ENCODE assay signal across 40 mouse cellular contexts in genomic region chr15:91170602-91171328, GRCm38 (mm10). TPM values are rescaled to one million over a fixed set of nuclear protein-coding genes. Genes with fewer than 3 reads are reported as not detected.
DNase-seq lines count a peak whose midpoint lies in the region; ATAC-seq and TF ChIP-seq lines count a peak whose summit lies in the region.
"Had no signal": no experiment of that assay in that cellular context is flagged by ENCODE, and none has a peak within 500 bp of the region (broad histone marks: within the 10 kb centered on the region; RNA-seq: fewer than 3 reads in every experiment).

No protein-coding gene starts in this region.

- H3K27ac ChIP-seq in hindbrain, postnatal 0 days, result peak overlapping the region; percentile 42; the same call in 1 of the 2 replicates
- H3K27ac ChIP-seq in hindbrain, embryonic 13.5 days, result no peak overlapping the region
- H3K27ac ChIP-seq in brown adipose tissue, adult 24 weeks (replicated peaks; ENCODE audit: low read depth, low read length), result peak overlapping the region; percentile 95
- no peak overlapping the region for H3K27ac ChIP-seq in forebrain, embryonic 11.5 days (ENCODE audit: low read depth, low read length)
- H3K27ac ChIP-seq in forebrain, embryonic 16.5 days (ENCODE audit: low read length), result peak overlapping the region; percentile 9; the same call in 1 of the 2 replicates
- H3K27ac ChIP-seq: embryonic facial prominence, embryonic 13.5 days; intestine, embryonic 15.5 days; kidney, postnatal 0 days; liver, embryonic 15.5 days; lung, embryonic 15.5 days; midbrain, embryonic 12.5 days had no signal

- no peaks in the 10 kb centered on the region for H3K27me3 ChIP-seq in hindbrain, postnatal 0 days (ENCODE audit: insufficient read depth, low read length)
- H3K27me3 ChIP-seq in hindbrain, embryonic 13.5 days, result no peaks in the 10 kb centered on the region
- H3K27me3 ChIP-seq in forebrain, embryonic 11.5 days (ENCODE audit: control insufficient read depth, insufficient read depth, low read length), result no peaks in the 10 kb centered on the region
- no peaks in the 10 kb centered on the region for H3K27me3 ChIP-seq in forebrain, embryonic 16.5 days (replicated peaks; ENCODE audit: control insufficient read depth, insufficient read depth, low read length)
- H3K27me3 ChIP-seq: embryonic facial prominence, embryonic 13.5 days; intestine, embryonic 15.5 days; limb, embryonic 12.5 days; liver, embryonic 15.5 days; lung, embryonic 15.5 days; midbrain, embryonic 12.5 days had no signal

- no peak for TF ChIP-seq CTCF in hindbrain, postnatal 0 days (IDR thresholded peaks at IDR 0.05; ENCODE audit: low read depth)

- no peaks in the 10 kb centered on the region for H3K9me3 ChIP-seq in hindbrain, postnatal 0 days (ENCODE audit: low read length)
- H3K9me3 ChIP-seq in hindbrain, embryonic 13.5 days, result no peaks in the 10 kb centered on the region
- H3K9me3 ChIP-seq in forebrain, embryonic 11.5 days (ENCODE audit: control insufficient read depth, low read length), result no peaks in the 10 kb centered on the region
- H3K9me3 ChIP-seq in forebrain, embryonic 16.5 days (ENCODE audit: control insufficient read depth, low read length), result no peaks in the 10 kb centered on the region
- H3K9me3 ChIP-seq: embryonic facial prominence, embryonic 13.5 days; intestine, embryonic 15.5 days; limb, embryonic 12.5 days; liver, embryonic 15.5 days; lung, embryonic 15.5 days; midbrain, embryonic 12.5 days had no signal

- no peaks in the 10 kb centered on the region for H3K36me3 ChIP-seq in hindbrain, postnatal 0 days (ENCODE audit: insufficient read depth, low read length)
- H3K36me3 ChIP-seq in hindbrain, embryonic 13.5 days, result no peaks in the 10 kb centered on the region
- H3K36me3 ChIP-seq in forebrain, embryonic 11.5 days (ENCODE audit: control insufficient read depth, insufficient read depth, low read length), result no peaks in the 10 kb centered on the region; the same call in 1 of the 2 replicates
- H3K36me3 ChIP-seq in forebrain, embryonic 16.5 days (ENCODE audit: control insufficient read depth, insufficient read depth), result no peaks in the 10 kb centered on the region
- H3K36me3 ChIP-seq: embryonic facial prominence, embryonic 13.5 days; intestine, embryonic 15.5 days; limb, embryonic 12.5 days; liver, embryonic 15.5 days; lung, embryonic 15.5 days had no signal

- no peak overlapping the region for H3K4me2 ChIP-seq in hindbrain, postnatal 0 days (ENCODE audit: low read depth, low read length)
- no peak overlapping the region for H3K4me2 ChIP-seq in hindbrain, embryonic 13.5 days
- H3K4me2 ChIP-seq in forebrain, embryonic 11.5 days (ENCODE audit: low read depth, low read length, severe bottlenecking), result no peak overlapping the region
- no peak overlapping the region for H3K4me2 ChIP-seq in forebrain, embryonic 16.5 days (ENCODE audit: low read length)
- H3K4me2 ChIP-seq: embryonic facial prominence, embryonic 13.5 days; heart, embryonic 11.5 days; intestine, embryonic 15.5 days; limb, embryonic 12.5 days; liver, embryonic 15.5 days; lung, embryonic 15.5 days; midbrain, embryonic 12.5 days had no signal

- WGBS in hindbrain, postnatal 0 days, result 54% methylated on average over 9 of the region's 9 CpGs
- 67% methylated on average over 9 of the region's 9 CpGs for WGBS in hindbrain, embryonic 13.5 days
- WGBS in forebrain, embryonic 11.5 days, result 72% methylated on average over 9 of the region's 9 CpGs
- WGBS in forebrain, embryonic 16.5 days, result 34% methylated on average over 9 of the region's 9 CpGs

- no peak overlapping the region for H3K9ac ChIP-seq in hindbrain, postnatal 0 days (replicated peaks; ENCODE audit: low read length)
- H3K9ac ChIP-seq in hindbrain, embryonic 13.5 days, result no peak overlapping the region
- no peak overlapping the region for H3K9ac ChIP-seq in forebrain, embryonic 11.5 days (ENCODE audit: low read length)
- H3K9ac ChIP-seq in forebrain, embryonic 16.5 days (replicated peaks; ENCODE audit: low read depth, low read length), result no peak overlapping the region
- H3K9ac ChIP-seq: embryonic facial prominence, embryonic 13.5 days; intestine, embryonic 15.5 days; limb, embryonic 12.5 days; liver, embryonic 15.5 days; lung, embryonic 15.5 days; midbrain, embryonic 12.5 days had no signal

- DNase-seq in hindbrain, postnatal 0 days (ENCODE audit: low spot score), result peak; percentile 47
- no peak for DNase-seq in forebrain, embryonic 11.5 days (ENCODE audit: low spot score)
- no peak for DNase-seq in frontal cortex, postnatal 25 days (ENCODE audit: low spot score in 2 of 2)
- DNase-seq in frontal cortex, postnatal 14 days (ENCODE audit: low spot score in 2 of 2), result no peak
- DNase-seq in adrenal gland, postnatal 36 days, result no peak
- DNase-seq: adrenal gland, postnatal 25 days; B cell, adult 2 months; cerebellum, adult 11 months; cerebellum, adult 9-10 months; cerebellum, postnatal 36 days; embryo, embryonic 11 days; gastrocnemius, adult 2 months; gastrocnemius, postnatal 36 days; heart, adult 18-20 months; kidney, adult 8-10 months; right cerebral cortex, postnatal 25 days; spleen, adult 18-20 months; thymus, postnatal 14 days had no signal

- no peaks in the 10 kb centered on the region for H3K4me1 ChIP-seq in hindbrain, postnatal 0 days (ENCODE audit: insufficient read depth, low read length)
- H3K4me1 ChIP-seq in hindbrain, embryonic 13.5 days (replicated peaks), result peaks cover 3% of the 10 kb centered on the region; the same call in 1 of the 2 replicates
- H3K4me1 ChIP-seq in brown adipose tissue, adult 24 weeks (ENCODE audit: control insufficient read depth, insufficient read depth, insufficient read length, low read length), result peaks cover 11% of the 10 kb centered on the region
- H3K4me1 ChIP-seq in forebrain, embryonic 11.5 days (replicated peaks; ENCODE audit: control insufficient read depth, insufficient read depth, low read length), result no peaks in the 10 kb centered on the region
- H3K4me1 ChIP-seq in forebrain, embryonic 16.5 days (replicated peaks; ENCODE audit: control insufficient read depth, insufficient read depth, low read length), result peaks cover 18% of the 10 kb centered on the region
- H3K4me1 ChIP-seq: intestine, embryonic 15.5 days; lung, embryonic 15.5 days had no signal

- ATAC-seq in hindbrain, postnatal 0 days, result no peak
- no peak for ATAC-seq in hindbrain, embryonic 13.5 days (ENCODE audit: low FRiP score)
- peak; percentile 69 for ATAC-seq in forebrain, embryonic 11.5 days (replicated peaks; ENCODE audit: low FRiP score)
- peak; percentile 92 for ATAC-seq in forebrain, embryonic 16.5 days
- ATAC-seq: intestine, embryonic 15.5 days had no signal

- no peak overlapping the region for H3K4me3 ChIP-seq in hindbrain, postnatal 0 days (ENCODE audit: low read length)
- H3K4me3 ChIP-seq in hindbrain, embryonic 13.5 days, result no peak overlapping the region
- no peak overlapping the region for H3K4me3 ChIP-seq in brown adipose tissue, adult 24 weeks (ENCODE audit: insufficient read depth, low read depth, low read length)
- no peak overlapping the region for H3K4me3 ChIP-seq in forebrain, embryonic 11.5 days (ENCODE audit: low read depth, low read length)
- H3K4me3 ChIP-seq in forebrain, embryonic 16.5 days (replicated peaks; ENCODE audit: low read length), result no peak overlapping the region
- H3K4me3 ChIP-seq: embryonic facial prominence, embryonic 13.5 days; erythroblast, embryonic 14.5 days; gastrocnemius, adult 2 months; intestine, embryonic 15.5 days; limb, embryonic 12.5 days; liver, embryonic 15.5 days; lung, embryonic 15.5 days; midbrain, embryonic 12.5 days had no signal

RNA-seq across cellular contexts. Expression of gene Abcd2, which starts 20.8 kb away (rescaled TPM):
- total RNA-seq in hindbrain, postnatal 0 days (2014; rRNA removed), result 11.5 and 12.4 TPM in 2 replicates
- polyA plus RNA-seq in hindbrain, postnatal 0 days (2015; fragmentation: Nextera tagmentation; extraction: Ambion mirVana), result 11.2 and 12.7 TPM in 2 replicates
- 10.3 and 10.6 TPM in 2 replicates for polyA plus RNA-seq in hindbrain, embryonic 13.5 days (2015; fragmentation: Nextera tagmentation; extraction: Ambion mirVana)
- 77.8 and 88.6 TPM in 2 replicates for polyA plus RNA-seq in brown adipose tissue, adult 24 weeks (2012; ENCODE audit: insufficient read depth, insufficient read length, missing spikeins)
- 22.4 and 25.3 TPM in 2 replicates for polyA plus RNA-seq in forebrain, embryonic 11.5 days (2014; fragmentation: Nextera tagmentation; extraction: Ambion mirVana)
- 14.2 and 19.4 TPM in 2 replicates for polyA plus RNA-seq in forebrain, embryonic 16.5 days (2015; fragmentation: Nextera tagmentation; extraction: Ambion mirVana)
- 10 to 100 TPM; 14.4 to 29.5 TPM for total RNA-seq in adrenal gland, postnatal 36 days (2021)
- polyA plus RNA-seq: erythroblast, embryonic 14.5 days had no signal

RNA-seq across cellular contexts. Expression of gene CN725425, which starts 28.5 kb away (rescaled TPM):
- not detected in 2 replicates for total RNA-seq in hindbrain, postnatal 0 days (2014; rRNA removed)
- 0.30 and 0.34 TPM in 2 replicates for polyA plus RNA-seq in hindbrain, postnatal 0 days (2015; fragmentation: Nextera tagmentation; extraction: Ambion mirVana)
- not detected in 2 replicates for polyA plus RNA-seq in hindbrain, embryonic 13.5 days (2015; fragmentation: Nextera tagmentation; extraction: Ambion mirVana)
- not detected in 2 replicates for polyA plus RNA-seq in brown adipose tissue, adult 24 weeks (2012; ENCODE audit: insufficient read depth, insufficient read length, missing spikeins)
- polyA plus RNA-seq in forebrain, embryonic 11.5 days (2014; fragmentation: Nextera tagmentation; extraction: Ambion mirVana), result 0.12 TPM in 1 of 2 replicates, not detected in the other
- polyA plus RNA-seq in forebrain, embryonic 16.5 days (2015; fragmentation: Nextera tagmentation; extraction: Ambion mirVana), result not detected in 2 replicates
- not detected for total RNA-seq in adrenal gland, postnatal 36 days (2021)
- total RNA-seq: adrenal gland, adult 18-20 months; adrenal gland, postnatal 25 days; gastrocnemius, adult 2 months; gastrocnemius, postnatal 36 days; hematopoietic stem cell, adult 5-6 weeks; liver, adult 2 months; megakaryocyte progenitor cell, adult 5-6 weeks; monocyte, adult 5-6 weeks had no signal
- polyA plus RNA-seq: embryonic facial prominence, embryonic 13.5 days; erythroblast, embryonic 14.5 days; heart, embryonic 11.5 days; heart, postnatal 0 days; intestine, embryonic 15.5 days; kidney, postnatal 0 days; large intestine, adult 2 months; limb, embryonic 12.5 days; liver, adult 2 months; lung, embryonic 15.5 days; midbrain, embryonic 12.5 days; neural tube, embryonic 14.5 days; stomach, embryonic 16.5 days; urinary bladder, adult 2 months had no signal

Comparison
In these comparisons a context has a peak if more than half of its experiments do, and no peak if none do; other contexts are left out.
1. H3K27ac ChIP-seq: peak in hindbrain, postnatal 0 days (single experiment), brown adipose tissue, adult 24 weeks (single experiment) and forebrain, embryonic 16.5 days (single experiment); none in hindbrain, embryonic 13.5 days (single experiment) and forebrain, embryonic 11.5 days (single experiment).
2. ATAC-seq: peak in forebrain, embryonic 11.5 days (single experiment) and forebrain, embryonic 16.5 days (single experiment); none in hindbrain, postnatal 0 days (single experiment) and hindbrain, embryonic 13.5 days (single experiment).